Mouse (Mus musculus): ENCODE measurements around the gene Scfd2. TPM values are rescaled to one million over a fixed set of nuclear protein-coding genes. Genes with fewer than 3 reads are reported as not detected.

The Scfd2 gene
- polyA plus RNA-seq, 1 experiment from 2014 or later, result 20.0 TPM

DNA sequence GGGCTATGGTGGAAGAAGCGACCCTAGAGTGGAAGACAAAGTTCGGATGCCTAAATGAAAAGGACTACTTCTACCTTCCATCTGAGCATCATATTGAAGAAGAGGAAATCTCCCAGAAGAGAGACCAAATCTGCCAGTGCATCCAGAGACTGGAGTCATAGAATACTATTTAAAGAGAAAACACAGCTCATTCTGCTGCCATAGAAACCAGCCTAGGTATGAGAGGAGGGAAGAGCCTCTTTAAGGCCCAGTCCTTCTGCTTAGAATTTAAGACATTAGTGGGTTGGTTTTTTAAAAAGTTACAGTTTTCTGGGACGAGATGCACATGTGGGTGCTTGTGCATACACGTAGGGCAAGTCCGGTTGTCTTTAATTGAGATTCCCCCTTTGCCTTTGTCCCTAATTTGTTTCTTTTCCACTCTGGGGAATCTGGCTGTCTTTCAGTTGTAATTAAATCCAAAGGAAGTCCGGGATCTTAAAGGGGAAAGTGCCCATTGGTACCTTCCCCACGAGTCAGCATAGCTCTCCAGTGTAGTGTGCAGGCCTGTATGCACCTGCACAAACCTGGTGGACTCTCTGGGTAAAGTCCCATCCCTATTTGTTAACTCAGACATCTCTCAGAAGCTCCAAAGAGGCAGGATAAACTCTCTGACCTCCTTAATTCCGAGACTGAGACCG, 341.9 kb downstream of the Scfd2 start:
- Histone ChIP-seq H3K9ac (no peak overlapping the region), H3K4me1 (replicated peaks) (peaks cover 20% of the 10 kb centered on the region), H3K9me3 (no peaks in the 10 kb centered on the region), H3K27ac (no peak overlapping the region), H3K36me3 (no peaks in the 10 kb centered on the region), H3K27me3 (peaks cover 24% of the 10 kb centered on the region; the same call in 1 of the 2 replicates), H3K4me2 (no peak overlapping the region), H3K4me3 (no peak overlapping the region)
- no peak for ATAC-seq (ENCODE audit: low FRiP score)
- WGBS, result 43% methylated on average over 9 of the region's 9 CpGs

DNA sequence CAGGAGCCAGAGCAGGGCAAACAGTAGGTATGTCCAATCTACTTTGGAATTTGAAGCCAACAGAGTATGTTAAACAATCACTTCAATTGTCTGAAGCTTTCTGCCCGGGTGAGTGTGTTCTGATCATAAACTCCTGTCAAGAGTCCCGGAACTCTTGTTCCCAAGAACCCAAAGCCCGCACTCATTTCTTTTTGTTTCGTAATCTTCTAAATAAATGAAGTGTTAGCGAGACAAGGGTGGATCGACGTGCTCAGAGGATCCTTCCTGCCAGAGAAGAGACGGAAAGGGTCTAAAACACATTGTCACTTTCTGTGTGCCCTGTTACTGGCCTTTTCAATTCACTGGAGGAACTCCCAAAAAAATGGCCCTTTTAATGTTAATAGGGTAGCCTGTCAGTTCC, 342.7 kb downstream of the Scfd2 start:
- no peak for ATAC-seq (ENCODE audit: low FRiP score)
- H3K27me3 ChIP-seq, result peaks cover 18% of the 10 kb centered on the region; the same call in 1 of the 2 replicates

GRCm38 (mm10) chr5:74188076-74188475, 343.5 kb downstream of the Scfd2 start:
- H3K9me3 ChIP-seq, result no peaks in the 10 kb centered on the region
- H3K4me1 ChIP-seq (replicated peaks), result peaks cover 13% of the 10 kb centered on the region
- no peak overlapping the region for H3K9ac ChIP-seq
- H3K36me3 ChIP-seq, result no peaks in the 10 kb centered on the region
- H3K4me2 ChIP-seq, result no peak overlapping the region
- peaks cover 12% of the 10 kb centered on the region; the same call in 1 of the 2 replicates for H3K27me3 ChIP-seq
- H3K4me3 ChIP-seq, result no peak overlapping the region
- ATAC-seq (ENCODE audit: low FRiP score), result no peak
- no peak overlapping the region for H3K27ac ChIP-seq
- WGBS, result 93% methylated on average over 12 of the region's 12 CpGs

More for the DNA sequence above, 342.7 kb downstream of the Scfd2 start:
- 74% methylated on average over 8 of the region's 8 CpGs for WGBS
- no peak overlapping the region for H3K9ac ChIP-seq
- H3K4me3 ChIP-seq, result no peak overlapping the region
- no peaks in the 10 kb centered on the region for H3K36me3 ChIP-seq
- H3K9me3 ChIP-seq, result no peaks in the 10 kb centered on the region
- H3K4me2 ChIP-seq, result no peak overlapping the region
- peaks cover 13% of the 10 kb centered on the region for H3K4me1 ChIP-seq (replicated peaks)
- H3K27ac ChIP-seq, result no peak overlapping the region

- peaks cover 14% of the 10 kb centered on the region for H3K4me1 ChIP-seq (replicated peaks)
- H3K9ac ChIP-seq, result no peak overlapping the region
- no peaks in the 10 kb centered on the region for H3K9me3 ChIP-seq
- ATAC-seq (ENCODE audit: low FRiP score), result no peak
- no peak overlapping the region for H3K4me3 ChIP-seq
- 0 out of 2 replicates have a peak, but pooled peaks cover 8% of the 10 kb centered on the region for H3K27me3 ChIP-seq
- 85% methylated on average over 9 of the region's 9 CpGs for WGBS
- no peak overlapping the region for H3K4me2 ChIP-seq
- no peak overlapping the region for H3K27ac ChIP-seq
- H3K36me3 ChIP-seq, result no peaks in the 10 kb centered on the region
Observed at GRCm38 (mm10) chr5:74184607-74185006, 347.0 kb downstream of the Scfd2 start.

DNA sequence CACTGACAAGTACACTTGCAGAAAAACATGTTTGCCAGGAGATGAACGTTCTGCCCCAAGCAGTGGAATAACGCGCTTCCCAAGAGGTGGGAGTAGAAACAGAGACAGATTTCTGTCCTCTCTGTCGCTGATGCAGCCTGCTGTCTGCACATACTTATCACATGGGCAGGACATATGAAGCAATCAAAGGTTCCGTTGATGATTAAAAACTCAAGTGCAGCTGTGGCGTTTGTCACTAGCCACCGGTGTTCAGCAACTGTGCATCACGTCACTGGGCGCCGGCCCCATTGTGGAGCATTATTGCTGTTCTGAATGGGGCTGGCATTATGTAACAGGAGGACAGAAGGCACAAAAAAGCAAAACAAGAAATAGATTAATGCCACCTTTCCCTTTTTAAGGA, 348.4 kb downstream of the Scfd2 start:
- Histone ChIP-seq H3K4me2 (no peak overlapping the region), H3K27ac (no peak overlapping the region), H3K36me3 (no peaks in the 10 kb centered on the region), H3K4me3 (no peak overlapping the region), H3K9ac (no peak overlapping the region), H3K9me3 (no peaks in the 10 kb centered on the region), H3K4me1 (replicated peaks) (peaks cover 16% of the 10 kb centered on the region), H3K27me3 (0 out of 2 replicates have a peak, but pooled peaks cover 6% of the 10 kb centered on the region)
- 57% methylated on average over 10 of the region's 10 CpGs for WGBS
- ATAC-seq (ENCODE audit: low FRiP score), result no peak

DNA sequence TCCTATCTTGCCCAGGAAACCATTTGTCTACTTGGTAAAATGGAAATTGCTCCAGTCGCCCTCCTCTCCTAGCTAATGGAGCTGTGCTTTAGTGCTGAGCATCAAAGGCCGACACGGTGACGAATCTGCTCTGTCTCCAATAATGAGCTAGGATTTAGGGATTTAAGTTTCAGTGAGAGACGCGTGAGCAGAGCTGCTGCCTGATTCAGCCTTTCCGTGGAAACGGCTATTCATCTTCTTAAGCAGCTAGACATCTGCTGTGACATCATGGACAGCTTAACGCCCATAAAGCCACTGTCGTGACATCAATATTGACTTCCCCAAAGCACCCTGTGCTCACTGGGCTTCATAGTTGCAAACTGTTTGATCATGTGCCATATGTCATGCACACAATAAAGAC, 351.3 kb downstream of the Scfd2 start:
- Histone ChIP-seq H3K27me3 (0 out of 2 replicates have a peak, but pooled peaks cover 6% of the 10 kb centered on the region), H3K4me1 (replicated peaks) (peaks cover 26% of the 10 kb centered on the region), H3K4me2 (no peak overlapping the region), H3K9me3 (no peaks in the 10 kb centered on the region), H3K36me3 (no peaks in the 10 kb centered on the region), H3K4me3 (no peak overlapping the region), H3K27ac (no peak overlapping the region), H3K9ac (no peak overlapping the region; the same call in 1 of the 2 replicates)
- 26% methylated on average over 10 of the region's 10 CpGs for WGBS
- no peak for ATAC-seq (ENCODE audit: low FRiP score)

GRCm38 (mm10) chr5:74175526-74176270, 355.9 kb downstream of the Scfd2 start:
- Histone ChIP-seq H3K9ac (no peak overlapping the region), H3K4me3 (no peak overlapping the region), H3K4me2 (no peak overlapping the region), H3K27me3 (0 out of 2 replicates have a peak, but pooled peaks cover 3% of the 10 kb centered on the region), H3K9me3 (no peaks in the 10 kb centered on the region), H3K4me1 (replicated peaks) (peaks cover 16% of the 10 kb centered on the region), H3K27ac (peak overlapping the region; percentile 19; the same call in 1 of the 2 replicates), H3K36me3 (no peaks in the 10 kb centered on the region)
- peak; percentile 40; the same call in 1 of the 2 replicates for ATAC-seq (ENCODE audit: low FRiP score)
- WGBS, result 34% methylated on average over 14 of the region's 14 CpGs

DNA sequence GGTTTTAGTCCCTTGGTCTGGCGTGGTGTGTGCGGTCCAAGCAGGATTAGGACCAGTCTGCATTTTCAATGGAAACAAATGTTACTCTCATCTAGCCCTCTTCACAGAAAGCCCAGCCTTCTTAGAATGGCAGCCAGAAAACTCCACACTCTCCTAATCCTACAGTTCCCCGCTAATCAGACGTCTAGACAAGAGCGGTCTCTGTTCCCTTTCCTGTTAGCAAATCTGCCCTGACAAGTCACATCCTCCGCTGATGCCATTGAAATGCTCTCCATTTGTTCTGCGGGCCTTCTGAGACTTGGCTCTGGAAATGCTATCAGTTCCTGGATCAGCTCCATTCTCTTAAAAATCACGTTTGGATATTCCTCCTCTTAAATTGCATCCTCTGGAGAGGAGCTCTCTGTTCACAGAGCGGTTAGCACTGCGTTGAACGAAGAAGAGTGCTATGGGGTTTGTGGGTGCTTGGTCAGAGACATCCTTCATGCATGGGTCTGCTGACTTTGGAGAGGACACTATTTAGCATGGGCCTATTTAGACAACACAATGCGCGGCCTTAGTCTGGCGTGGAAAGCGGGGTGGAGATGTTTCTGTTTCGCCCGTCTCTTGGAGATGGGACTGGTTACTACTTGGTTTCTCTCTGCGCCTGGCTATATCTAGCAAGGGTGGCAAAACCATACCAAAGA, 358.3 kb downstream of the Scfd2 start:
- no peaks in the 10 kb centered on the region for H3K27me3 ChIP-seq
- H3K36me3 ChIP-seq, result no peaks in the 10 kb centered on the region
- no peak overlapping the region for H3K4me2 ChIP-seq
- peak; percentile 41; the same call in 1 of the 2 replicates for ATAC-seq (ENCODE audit: low FRiP score)
- no peaks in the 10 kb centered on the region for H3K9me3 ChIP-seq
- H3K9ac ChIP-seq, result no peak overlapping the region
- WGBS, result 77% methylated on average over 18 of the region's 18 CpGs
- H3K27ac ChIP-seq, result peak overlapping the region; percentile 67
- peaks cover 13% of the 10 kb centered on the region for H3K4me1 ChIP-seq (replicated peaks)
- no peak overlapping the region for H3K4me3 ChIP-seq

GRCm38 (mm10) chr5:74172208-74172607, 359.4 kb downstream of the Scfd2 start:
- ATAC-seq (ENCODE audit: low FRiP score), result no peak
- Histone ChIP-seq H3K27ac (no peak overlapping the region), H3K27me3 (no peaks in the 10 kb centered on the region), H3K9ac (no peak overlapping the region), H3K36me3 (no peaks in the 10 kb centered on the region), H3K4me3 (no peak overlapping the region), H3K4me1 (replicated peaks) (peaks cover 13% of the 10 kb centered on the region), H3K4me2 (no peak overlapping the region), H3K9me3 (no peaks in the 10 kb centered on the region)
- WGBS, result 77% methylated on average over 12 of the region's 12 CpGs

GRCm38 (mm10) chr5:74171768-74172167, 359.8 kb downstream of the Scfd2 start:
- 78% methylated on average over 9 of the region's 9 CpGs for WGBS
- H3K27ac ChIP-seq, result no peak overlapping the region
- no peak overlapping the region for H3K4me2 ChIP-seq
- H3K9me3 ChIP-seq, result no peaks in the 10 kb centered on the region
- H3K9ac ChIP-seq, result no peak overlapping the region
- peaks cover 13% of the 10 kb centered on the region for H3K4me1 ChIP-seq (replicated peaks)
- no peaks in the 10 kb centered on the region for H3K27me3 ChIP-seq
- ATAC-seq (ENCODE audit: low FRiP score), result no peak
- H3K36me3 ChIP-seq, result no peaks in the 10 kb centered on the region
- H3K4me3 ChIP-seq, result no peak overlapping the region

GRCm38 (mm10) chr5:74168085-74168484, 363.5 kb downstream of the Scfd2 start:
- no peaks in the 10 kb centered on the region for H3K4me1 ChIP-seq (replicated peaks)
- WGBS, result 93% methylated on average over 3 of the region's 3 CpGs
- H3K9me3 ChIP-seq, result no peaks in the 10 kb centered on the region
- H3K4me3 ChIP-seq, result no peak overlapping the region
- H3K36me3 ChIP-seq, result no peaks in the 10 kb centered on the region
- H3K27me3 ChIP-seq, result no peaks in the 10 kb centered on the region
- H3K4me2 ChIP-seq, result no peak overlapping the region
- no peak overlapping the region for H3K27ac ChIP-seq
- no peak for ATAC-seq (ENCODE audit: low FRiP score)
- H3K9ac ChIP-seq, result no peak overlapping the region

- Histone ChIP-seq H3K4me3 (no peak overlapping the region), H3K27ac (no peak overlapping the region), H3K36me3 (no peaks in the 10 kb centered on the region), H3K27me3 (no peaks in the 10 kb centered on the region), H3K4me2 (no peak overlapping the region), H3K9me3 (no peaks in the 10 kb centered on the region), H3K4me1 (replicated peaks) (peaks cover 8% of the 10 kb centered on the region), H3K9ac (no peak overlapping the region)
- 90% methylated on average over 3 of the region's 3 CpGs for WGBS
- ATAC-seq (ENCODE audit: low FRiP score), result no peak
Observed at GRCm38 (mm10) chr5:74166642-74167041, 364.9 kb downstream of the Scfd2 start.
